Mouse (Mus musculus): ENCODE measurements around the gene Tmem255a. TPM values are rescaled to one million over a fixed set of nuclear protein-coding genes. Genes with fewer than 3 reads are reported as not detected.

The Tmem255a gene
- polyA plus RNA-seq, 1 experiment from 2014 or later = 32.4 TPM

Small RNAs within 50 kb of the gene (microRNA-seq; reads per million reads assigned to microRNA genes)
- 1.0 reads per million for gene Mir3110

Other genes starting within 250 kb of the Tmem255a start
- not detected in 2 replicates for gene Btg1-ps1, start 233.6 kb downstream of the Tmem255a start, polyA plus RNA-seq (2015; fragmentation: Nextera tagmentation; extraction: Ambion mirVana)
- gene Btg1-ps2, start 209.3 kb downstream of the Tmem255a start, polyA plus RNA-seq (2015; fragmentation: Nextera tagmentation; extraction: Ambion mirVana) = not detected in 2 replicates
- not detected in 2 replicates for gene Rhox10, start 186.0 kb downstream of the Tmem255a start, polyA plus RNA-seq (2015; fragmentation: Nextera tagmentation; extraction: Ambion mirVana)
- gene Rhox11, start 167.3 kb downstream of the Tmem255a start, polyA plus RNA-seq (2015; fragmentation: Nextera tagmentation; extraction: Ambion mirVana) = not detected in 2 replicates
- gene Rhox12, start 141.5 kb downstream of the Tmem255a start, polyA plus RNA-seq (2015; fragmentation: Nextera tagmentation; extraction: Ambion mirVana) = not detected in 2 replicates
- gene Rhox13, start 131.2 kb downstream of the Tmem255a start, polyA plus RNA-seq (2015; fragmentation: Nextera tagmentation; extraction: Ambion mirVana) = not detected in 2 replicates
- gene Zbtb33, start 62.6 kb downstream of the Tmem255a start, polyA plus RNA-seq (2015; fragmentation: Nextera tagmentation; extraction: Ambion mirVana) = 3.5 and 3.6 TPM in 2 replicates
- gene Atp1b4, start 63.7 kb upstream of the Tmem255a start, polyA plus RNA-seq (2015; fragmentation: Nextera tagmentation; extraction: Ambion mirVana) = 1.7 and 2.2 TPM in 2 replicates
- 109 and 115 TPM in 2 replicates for gene Lamp2, start 204.0 kb upstream of the Tmem255a start, polyA plus RNA-seq (2015; fragmentation: Nextera tagmentation; extraction: Ambion mirVana)

Data from limb, embryonic 13.5 days (tissue).